ENCODE assay signal across 29 mouse cellular contexts in the genomic region with DNA sequence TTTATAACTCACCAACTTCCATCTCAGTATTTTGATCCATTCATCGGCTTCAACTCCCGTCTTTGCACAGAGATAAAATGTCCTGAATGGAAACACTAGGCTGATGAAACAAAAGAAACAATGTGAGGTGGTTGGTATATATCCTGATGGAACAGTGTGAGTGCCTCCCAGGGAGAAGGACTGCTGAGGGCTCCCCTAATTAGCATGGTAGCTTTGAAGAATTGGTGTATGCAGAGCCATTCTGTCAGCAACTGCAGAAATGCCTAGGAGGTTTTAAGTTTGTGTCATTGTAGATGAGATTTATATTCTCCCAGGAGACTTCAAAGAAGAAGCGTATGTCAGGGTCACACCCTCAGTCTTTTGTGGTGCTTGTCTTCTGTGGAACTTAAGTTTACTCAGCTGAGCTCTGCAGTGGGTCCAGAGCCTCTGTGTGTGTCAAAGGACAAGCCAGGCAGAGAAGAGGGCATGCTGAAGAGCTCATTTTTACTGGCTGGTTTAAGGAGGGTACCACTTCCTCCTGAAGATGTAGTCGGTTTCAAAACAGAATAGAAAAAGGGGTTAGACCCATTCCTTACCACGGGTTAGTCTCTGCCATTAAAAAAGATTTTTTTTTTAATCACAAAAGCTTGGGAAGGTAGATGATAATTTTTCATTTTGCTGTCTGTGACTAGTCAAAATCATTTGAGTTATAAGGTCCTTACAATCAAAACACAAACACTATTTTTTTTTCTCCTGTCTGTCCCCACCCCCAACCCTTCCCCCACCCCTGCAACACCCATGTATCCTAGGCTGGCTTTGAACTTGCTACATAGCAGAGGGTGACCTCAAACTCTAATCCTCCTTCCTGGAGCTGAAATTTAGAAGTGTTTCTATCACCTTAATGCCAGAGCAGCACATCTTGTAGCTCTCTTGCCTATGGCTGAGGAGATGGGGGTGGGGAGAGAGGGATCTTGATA. TPM values are rescaled to one million over a fixed set of nuclear protein-coding genes. Genes with fewer than 3 reads are reported as not detected.
DNase-seq lines count a peak whose midpoint lies in the region; ATAC-seq and TF ChIP-seq lines count a peak whose summit lies in the region.
"Had no signal": no experiment of that assay in that cellular context is flagged by ENCODE, and none has a peak within 500 bp of the region (broad histone marks: within the 10 kb centered on the region; RNA-seq: fewer than 3 reads in every experiment).

No protein-coding gene starts in this region.

- H3K36me3 ChIP-seq in hindbrain, embryonic 10.5 days: no peaks in the 10 kb centered on the region; the same call in 1 of the 2 replicates
- H3K36me3 ChIP-seq in hindbrain, embryonic 14.5 days (replicated peaks; ENCODE audit: control insufficient read depth, insufficient read depth): peaks cover 8% of the 10 kb centered on the region; the same call in 1 of the 2 replicates
- H3K36me3 ChIP-seq in lung, postnatal 0 days (ENCODE audit: insufficient read depth, low read length): no peaks in the 10 kb centered on the region
- H3K36me3 ChIP-seq in neural tube, embryonic 11.5 days (ENCODE audit: control insufficient read depth, insufficient read depth, low read length): no peaks in the 10 kb centered on the region
- H3K36me3 ChIP-seq in forebrain, embryonic 10.5 days (replicated peaks): peaks cover 6% of the 10 kb centered on the region; the same call in 1 of the 2 replicates
- H3K36me3 ChIP-seq: embryonic facial prominence, embryonic 10.5 days; embryonic facial prominence, embryonic 15.5 days; neural tube, embryonic 12.5 days had no signal

- H3K4me2 ChIP-seq in hindbrain, embryonic 14.5 days (replicated peaks): no peak overlapping the region
- no peak overlapping the region for H3K4me2 ChIP-seq in lung, postnatal 0 days (replicated peaks; ENCODE audit: low read depth, low read length)
- H3K4me2 ChIP-seq in neural tube, embryonic 11.5 days (ENCODE audit: low read depth): no peak overlapping the region
- H3K4me2 ChIP-seq: embryonic facial prominence, embryonic 15.5 days; forebrain, embryonic 13.5 days; heart, embryonic 11.5 days; hindbrain, embryonic 15.5 days; limb, embryonic 12.5 days; liver, embryonic 15.5 days; lung, embryonic 14.5 days; neural tube, embryonic 12.5 days had no signal

- no peak overlapping the region for H3K9ac ChIP-seq in hindbrain, embryonic 14.5 days
- no peak overlapping the region for H3K9ac ChIP-seq in lung, postnatal 0 days (replicated peaks; ENCODE audit: low read depth)
- no peak overlapping the region for H3K9ac ChIP-seq in neural tube, embryonic 11.5 days (ENCODE audit: low read length)
- H3K9ac ChIP-seq: embryonic facial prominence, embryonic 15.5 days; forebrain, embryonic 13.5 days; hindbrain, embryonic 15.5 days; limb, embryonic 12.5 days; liver, embryonic 15.5 days; lung, embryonic 14.5 days; neural tube, embryonic 12.5 days had no signal

- H3K9me3 ChIP-seq in hindbrain, embryonic 10.5 days: no peaks in the 10 kb centered on the region
- H3K9me3 ChIP-seq in hindbrain, embryonic 14.5 days (ENCODE audit: control insufficient read depth, low read length): no peaks in the 10 kb centered on the region
- H3K9me3 ChIP-seq in lung, postnatal 0 days (ENCODE audit: low read length): no peaks in the 10 kb centered on the region
- no peaks in the 10 kb centered on the region for H3K9me3 ChIP-seq in neural tube, embryonic 11.5 days (ENCODE audit: control insufficient read depth, low read length)
- no peaks in the 10 kb centered on the region; the same call in 1 of the 2 replicates for H3K9me3 ChIP-seq in forebrain, embryonic 10.5 days
- H3K9me3 ChIP-seq: embryonic facial prominence, embryonic 10.5 days; embryonic facial prominence, embryonic 15.5 days; forebrain, embryonic 13.5 days; hindbrain, embryonic 15.5 days; limb, embryonic 12.5 days; liver, embryonic 15.5 days; neural tube, embryonic 12.5 days had no signal

- H3K27ac ChIP-seq in hindbrain, embryonic 10.5 days: 0 out of 2 replicates have a peak overlapping the region, but pooled peaks have one; percentile 35
- no peak overlapping the region for H3K27ac ChIP-seq in hindbrain, embryonic 14.5 days
- H3K27ac ChIP-seq in lung, postnatal 0 days (ENCODE audit: low read length): peak overlapping the region; percentile 14; the same call in 1 of the 2 replicates
- no peak overlapping the region for H3K27ac ChIP-seq in neural tube, embryonic 11.5 days (ENCODE audit: low read depth, low read length)
- no peak overlapping the region for H3K27ac ChIP-seq in forebrain, embryonic 10.5 days
- H3K27ac ChIP-seq: embryonic facial prominence, embryonic 10.5 days; embryonic facial prominence, embryonic 15.5 days; forebrain, embryonic 13.5 days; hindbrain, embryonic 15.5 days; layer of hippocampus, adult 2 months; left cerebral cortex, adult 2 months; limb, embryonic 12.5 days; liver, embryonic 15.5 days; neural tube, embryonic 12.5 days had no signal

- no peaks in the 10 kb centered on the region for H3K27me3 ChIP-seq in hindbrain, embryonic 10.5 days (ENCODE audit: insufficient read depth, poor library complexity, severe bottlenecking)
- H3K27me3 ChIP-seq in hindbrain, embryonic 14.5 days (ENCODE audit: control insufficient read depth, insufficient read depth, low read length): no peaks in the 10 kb centered on the region
- H3K27me3 ChIP-seq in lung, postnatal 0 days (replicated peaks; ENCODE audit: insufficient read depth, low read length): no peaks in the 10 kb centered on the region
- no peaks in the 10 kb centered on the region for H3K27me3 ChIP-seq in neural tube, embryonic 11.5 days (ENCODE audit: control insufficient read depth, insufficient read depth, low read length)
- no peaks in the 10 kb centered on the region for H3K27me3 ChIP-seq in forebrain, embryonic 10.5 days (ENCODE audit: poor library complexity, severe bottlenecking)
- H3K27me3 ChIP-seq: embryonic facial prominence, embryonic 15.5 days; forebrain, embryonic 13.5 days; hindbrain, embryonic 15.5 days; limb, embryonic 12.5 days; liver, embryonic 15.5 days; neural tube, embryonic 12.5 days had no signal

- peaks cover 21% of the 10 kb centered on the region for H3K4me1 ChIP-seq in hindbrain, embryonic 10.5 days (replicated peaks)
- H3K4me1 ChIP-seq in hindbrain, embryonic 14.5 days (replicated peaks; ENCODE audit: control insufficient read depth, insufficient read depth, low read length): no peaks in the 10 kb centered on the region
- H3K4me1 ChIP-seq in lung, postnatal 0 days (ENCODE audit: insufficient read depth, low read depth, low read length): peaks cover 2% of the 10 kb centered on the region; the same call in 1 of the 2 replicates
- H3K4me1 ChIP-seq in neural tube, embryonic 11.5 days (ENCODE audit: control insufficient read depth, insufficient read depth, low read length): peaks cover 3% of the 10 kb centered on the region; the same call in 1 of the 2 replicates
- H3K4me1 ChIP-seq in forebrain, embryonic 10.5 days: peaks cover 23% of the 10 kb centered on the region
- H3K4me1 ChIP-seq: forebrain, embryonic 13.5 days; hindbrain, embryonic 15.5 days; limb, embryonic 12.5 days had no signal

- DNase-seq in hindbrain, embryonic 10.5 days (ENCODE audit: low spot score): no peak
- DNase-seq in hindbrain, embryonic 14.5 days (ENCODE audit: low spot score): no peak
- DNase-seq in lung, postnatal 0 days (ENCODE audit: low spot score): no peak
- no peak for DNase-seq in lung, postnatal 36 days
- no peak for DNase-seq in neural tube, embryonic 11.5 days (ENCODE audit: low spot score)
- no peak for DNase-seq in neural tube, embryonic 10.5 days (ENCODE audit: extremely low spot score, low spot score)
- DNase-seq in embryo, embryonic 11 days: peak; percentile 37
- no peak for DNase-seq in forebrain, embryonic 10.5 days (ENCODE audit: extremely low spot score, low spot score)
- DNase-seq: cerebellum, adult 8-10 months; cerebellum, postnatal 25 days; gastrocnemius, postnatal 14 days; heart, adult 11 months; heart, postnatal 36 days; kidney, adult 2 months; kidney, postnatal 25 days; right cerebral cortex, adult 18-20 months; right cerebral cortex, postnatal 4 days; thymus, postnatal 4 days had no signal

- ATAC-seq in hindbrain, embryonic 14.5 days (ENCODE audit: low FRiP score): no peak
- ATAC-seq in lung, postnatal 0 days: no peak
- ATAC-seq in neural tube, embryonic 11.5 days (ENCODE audit: insufficient read depth, low FRiP score, low TSS enrichment): peak; percentile 60
- ATAC-seq: forebrain, embryonic 13.5 days had no signal

- no peak for TF ChIP-seq CTCF in lung, postnatal 0 days (IDR thresholded peaks at IDR 0.05)

- 54% methylated on average over 5 of the region's 5 CpGs for WGBS in hindbrain, embryonic 10.5 days
- 36% methylated on average over 5 of the region's 5 CpGs for WGBS in hindbrain, embryonic 14.5 days
- WGBS in lung, postnatal 0 days: 42% methylated on average over 5 of the region's 5 CpGs
- 22% methylated on average over 5 of the region's 5 CpGs for WGBS in neural tube, embryonic 11.5 days
- WGBS in forebrain, embryonic 10.5 days: 56% methylated on average over 5 of the region's 5 CpGs

- H3K4me3 ChIP-seq in hindbrain, embryonic 10.5 days: no peak overlapping the region
- H3K4me3 ChIP-seq in hindbrain, embryonic 14.5 days (replicated peaks; ENCODE audit: low read length): no peak overlapping the region
- H3K4me3 ChIP-seq in lung, postnatal 0 days (ENCODE audit: low read depth, low read length): no peak overlapping the region
- no peak overlapping the region for H3K4me3 ChIP-seq in neural tube, embryonic 11.5 days (ENCODE audit: low read depth, low read length)
- H3K4me3 ChIP-seq in forebrain, embryonic 10.5 days: no peak overlapping the region
- H3K4me3 ChIP-seq: embryonic facial prominence, embryonic 10.5 days; embryonic facial prominence, embryonic 15.5 days; forebrain, embryonic 13.5 days; hindbrain, embryonic 15.5 days; layer of hippocampus, adult 2 months; left cerebral cortex, adult 2 months; limb, embryonic 12.5 days; liver, embryonic 15.5 days; neural tube, embryonic 12.5 days had no signal

- TF ChIP-seq EP300 in lung, postnatal 0 days (IDR thresholded peaks at IDR 0.05): no peak

RNA-seq across cellular contexts. Expression of a gene that starts 17.5 kb away (rescaled TPM):
- polyA plus RNA-seq in hindbrain, embryonic 10.5 days (2016; fragmentation: Nextera tagmentation; extraction: Ambion mirVana): 82.8 and 83.3 TPM in 2 replicates
- 128 and 131 TPM in 2 replicates for polyA plus RNA-seq in hindbrain, embryonic 14.5 days (2014; fragmentation: Nextera tagmentation; extraction: Ambion mirVana)
- 114 and 122 TPM in 2 replicates for polyA plus RNA-seq in lung, postnatal 0 days (2015; fragmentation: Nextera tagmentation; extraction: Ambion mirVana)
- polyA plus RNA-seq in neural tube, embryonic 11.5 days (2014; fragmentation: Nextera tagmentation; extraction: Ambion mirVana): 94.8 and 97.7 TPM in 2 replicates
- polyA plus RNA-seq in forebrain, embryonic 10.5 days (2016; fragmentation: Nextera tagmentation; extraction: Ambion mirVana): 90.1 and 92.3 TPM in 2 replicates

RNA-seq across cellular contexts. Expression of a gene that starts 45.5 kb away (rescaled TPM):
- 2.3 and 2.4 TPM in 2 replicates for polyA plus RNA-seq in hindbrain, embryonic 10.5 days (2016; fragmentation: Nextera tagmentation; extraction: Ambion mirVana)
- polyA plus RNA-seq in hindbrain, embryonic 14.5 days (2014; fragmentation: Nextera tagmentation; extraction: Ambion mirVana): 2.8 and 3.0 TPM in 2 replicates
- polyA plus RNA-seq in lung, postnatal 0 days (2015; fragmentation: Nextera tagmentation; extraction: Ambion mirVana): 7.9 and 8.9 TPM in 2 replicates
- 1.6 and 2.6 TPM in 2 replicates for polyA plus RNA-seq in neural tube, embryonic 11.5 days (2014; fragmentation: Nextera tagmentation; extraction: Ambion mirVana)
- polyA plus RNA-seq in forebrain, embryonic 10.5 days (2016; fragmentation: Nextera tagmentation; extraction: Ambion mirVana): 2.2 and 3.5 TPM in 2 replicates

Comparison
In these comparisons a context has a peak if more than half of its experiments do, and no peak if none do; other contexts are left out.
1. H3K27ac ChIP-seq: peak in hindbrain, embryonic 10.5 days (single experiment) and lung, postnatal 0 days (single experiment); none in hindbrain, embryonic 14.5 days (single experiment), neural tube, embryonic 11.5 days (single experiment) and forebrain, embryonic 10.5 days (single experiment).